Mouse (Mus musculus): Measurements from ENCODE around the gene Slc22a20. TPM values are rescaled to one million over a fixed set of nuclear protein-coding genes. Genes with fewer than 3 reads are reported as not detected.

The Slc22a20 gene
- polyA plus RNA-seq, 1 experiment from 2014 or later, result not detected

DNA sequence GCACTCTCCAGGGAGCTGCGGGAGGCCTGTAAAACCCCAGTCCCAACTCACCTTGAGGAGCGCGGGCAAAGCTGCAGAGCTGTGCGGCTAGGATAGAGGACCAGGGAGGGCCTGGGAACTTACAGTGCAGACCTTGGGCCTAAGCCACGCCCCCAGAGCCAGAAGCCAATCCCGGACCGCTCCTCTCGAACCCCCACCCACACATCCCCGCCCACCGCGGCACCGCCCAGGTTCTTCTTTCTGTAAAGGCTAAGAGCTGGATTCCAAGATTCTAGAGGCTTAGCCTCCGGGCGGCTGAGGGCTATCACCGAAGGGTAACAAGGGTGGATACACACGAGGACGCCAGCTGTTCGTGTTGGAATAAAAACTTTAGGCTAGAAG, 61.2 kb downstream of the Slc22a20 start, which contains the start of gene Cdc42ep2:
Gene Cdc42ep2, minus strand, starts transcription at position 104 of the 381 bp plus-strand sequence.
- Histone ChIP-seq H3K9me3 (ENCODE audit: control insufficient read depth, low read length) (no peaks in the 10 kb centered on the region), H3K4me1 (replicated peaks; ENCODE audit: control insufficient read depth, insufficient read depth, low read length) (peaks cover 16% of the 10 kb centered on the region; the same call in 1 of the 2 replicates), H3K27me3 (ENCODE audit: control insufficient read depth, insufficient read depth, low read length) (no peaks in the 10 kb centered on the region), H3K4me2 (replicated peaks) (peak within 1 kb of the TSS; percentile 69), H3K27ac (peak within 1 kb of the TSS; percentile 74), H3K4me3 (replicated peaks; ENCODE audit: low read length) (peak within 1 kb of the TSS; percentile 61), H3K9ac (peak within 1 kb of the TSS; percentile 70), H3K36me3 (replicated peaks; ENCODE audit: control insufficient read depth, insufficient read depth) (no peaks in the 10 kb centered on the region)
- WGBS, result under 1% methylated on average over 18 of the region's 18 CpGs
- DNase-seq (ENCODE audit: low spot score), result peak; percentile 92
- peak; percentile 93 for ATAC-seq (ENCODE audit: low FRiP score)

DNA sequence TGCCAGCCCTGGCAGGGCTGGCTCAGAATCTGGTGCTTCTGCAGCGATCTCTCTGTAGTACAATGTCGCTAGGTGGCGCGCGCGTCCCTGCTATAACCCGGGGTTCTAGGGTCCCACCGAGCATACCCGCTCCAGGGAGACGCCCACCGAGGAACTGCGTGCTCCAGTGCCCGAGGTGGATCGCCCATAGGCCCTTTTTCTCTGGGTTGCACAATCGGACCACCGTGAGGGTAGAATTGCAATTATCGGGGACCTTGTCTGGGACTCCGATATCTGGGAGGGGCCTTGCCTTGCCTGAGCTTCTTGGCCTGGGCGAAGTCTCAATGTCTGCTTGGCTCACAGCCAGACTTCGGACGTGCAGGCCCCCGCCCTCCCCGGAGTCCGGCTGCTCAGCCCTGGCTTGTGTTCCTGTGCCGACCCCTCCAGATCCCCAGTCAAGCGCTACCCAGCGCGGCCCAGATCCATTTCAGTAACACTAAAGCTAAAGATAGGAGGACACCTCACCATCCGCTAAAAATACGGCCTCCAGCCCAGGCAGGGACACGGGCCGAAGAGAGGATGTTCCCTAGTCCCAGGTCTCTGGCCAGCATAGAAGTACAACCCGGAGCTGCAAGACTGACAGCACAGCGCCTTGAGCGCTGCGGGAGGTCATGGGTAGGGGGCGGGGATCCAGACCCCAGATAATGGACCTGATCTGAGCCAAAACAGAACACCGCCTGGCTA, 61.8 kb downstream of the Slc22a20 start:
- ATAC-seq (ENCODE audit: low FRiP score), result peak; percentile 75
- under 1% methylated on average over 38 of the region's 38 CpGs for WGBS
- H3K36me3 ChIP-seq (replicated peaks; ENCODE audit: control insufficient read depth, insufficient read depth), result no peaks in the 10 kb centered on the region

DNA sequence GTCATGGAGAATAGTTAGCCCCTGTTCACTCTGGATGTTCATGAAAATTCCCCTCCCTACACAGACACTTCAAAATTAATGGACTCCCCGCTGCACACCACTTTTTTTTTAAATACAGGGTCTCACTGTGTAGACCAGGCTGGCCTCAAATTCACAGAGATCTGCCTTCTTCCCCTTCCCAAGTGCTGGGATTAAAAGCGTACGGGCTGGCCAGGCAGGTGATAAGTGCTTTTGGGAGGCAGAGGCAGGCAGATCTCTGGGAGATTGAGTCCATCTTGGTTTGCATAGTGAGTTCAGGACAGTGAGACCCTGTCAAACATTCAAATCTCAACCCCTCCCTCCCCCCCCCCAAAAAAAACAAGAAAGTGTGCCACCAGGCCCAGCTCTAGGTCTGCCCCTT, 63.0 kb downstream of the Slc22a20 start:
- no peak overlapping the region for H3K9ac ChIP-seq
- no peaks in the 10 kb centered on the region for H3K27me3 ChIP-seq (ENCODE audit: control insufficient read depth, insufficient read depth, low read length)
- peak overlapping the region; percentile 69 for H3K4me2 ChIP-seq (replicated peaks)
- no peak for DNase-seq (ENCODE audit: low spot score)
- peaks cover 16% of the 10 kb centered on the region; the same call in 1 of the 2 replicates for H3K4me1 ChIP-seq (replicated peaks; ENCODE audit: control insufficient read depth, insufficient read depth, low read length)
- no peak overlapping the region for H3K27ac ChIP-seq
- 88% methylated on average over 3 of the region's 3 CpGs for WGBS
- peaks cover 7% of the 10 kb centered on the region for H3K36me3 ChIP-seq (replicated peaks; ENCODE audit: control insufficient read depth, insufficient read depth)
- ATAC-seq (ENCODE audit: low FRiP score), result no peak
- no peaks in the 10 kb centered on the region for H3K9me3 ChIP-seq (ENCODE audit: control insufficient read depth, low read length)
- H3K4me3 ChIP-seq (replicated peaks; ENCODE audit: low read length), result no peak overlapping the region

More for the DNA sequence above, 61.8 kb downstream of the Slc22a20 start:
- Histone ChIP-seq H3K9ac (peak overlapping the region; percentile 70), H3K27me3 (ENCODE audit: control insufficient read depth, insufficient read depth, low read length) (no peaks in the 10 kb centered on the region), H3K4me1 (replicated peaks; ENCODE audit: control insufficient read depth, insufficient read depth, low read length) (peaks cover 16% of the 10 kb centered on the region; the same call in 1 of the 2 replicates), H3K9me3 (ENCODE audit: control insufficient read depth, low read length) (no peaks in the 10 kb centered on the region), H3K4me2 (replicated peaks) (peak overlapping the region; percentile 69), H3K27ac (peak overlapping the region; percentile 74), H3K4me3 (replicated peaks; ENCODE audit: low read length) (peak overlapping the region; percentile 61)
- peak; percentile 94 for DNase-seq (ENCODE audit: low spot score)

DNA sequence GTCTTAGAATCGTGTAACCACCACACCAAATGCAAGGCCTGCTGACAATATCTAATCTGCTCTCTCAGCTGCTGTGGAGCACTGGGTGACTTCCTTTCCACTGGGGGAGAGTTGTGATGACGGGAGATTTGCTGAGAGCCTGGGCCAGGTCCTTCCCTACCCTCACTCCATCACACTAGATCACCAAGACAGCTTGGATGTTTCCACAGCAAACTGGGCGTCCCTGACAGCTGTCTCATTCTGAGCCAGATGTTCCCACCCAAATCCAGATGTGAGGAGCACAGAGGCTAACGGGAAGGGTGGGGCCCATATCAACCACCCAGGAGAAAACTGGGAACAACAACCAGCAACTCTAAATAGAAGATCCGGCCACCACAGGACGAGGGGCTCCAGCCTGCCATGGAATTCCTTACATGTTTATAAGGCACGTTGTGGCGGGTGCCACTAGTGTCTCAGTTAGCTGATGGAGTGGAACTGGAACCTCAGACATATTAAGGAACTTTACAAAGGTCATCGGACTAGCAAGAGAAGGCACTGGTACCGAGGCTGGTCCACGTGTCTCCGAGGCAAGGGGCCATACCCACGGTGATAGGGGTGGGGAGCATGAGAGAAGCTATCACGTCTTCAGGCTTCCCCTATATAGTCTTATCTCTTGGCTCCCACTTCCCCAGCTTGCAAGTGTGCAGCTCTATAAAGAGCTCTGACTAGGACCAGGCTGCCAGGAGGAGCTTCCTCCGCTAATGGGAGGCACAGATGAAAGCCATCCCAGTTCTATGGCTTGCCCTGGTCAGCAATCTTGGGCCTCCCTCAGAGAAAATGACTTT, 63.6 kb downstream of the Slc22a20 start:
- no peak for DNase-seq (ENCODE audit: low spot score)
- no peak overlapping the region; the same call in 1 of the 2 replicates for H3K4me3 ChIP-seq (replicated peaks; ENCODE audit: low read length)
- peak overlapping the region; percentile 69 for H3K4me2 ChIP-seq (replicated peaks)
- H3K36me3 ChIP-seq (replicated peaks; ENCODE audit: control insufficient read depth, insufficient read depth), result peaks cover 13% of the 10 kb centered on the region
- no peaks in the 10 kb centered on the region for H3K9me3 ChIP-seq (ENCODE audit: control insufficient read depth, low read length)
- no peak overlapping the region for H3K27ac ChIP-seq
- ATAC-seq (ENCODE audit: low FRiP score), result no peak
- H3K9ac ChIP-seq, result peak overlapping the region; percentile 49
- no peaks in the 10 kb centered on the region for H3K27me3 ChIP-seq (ENCODE audit: control insufficient read depth, insufficient read depth, low read length)
- 80% methylated on average over 15 of the region's 15 CpGs for WGBS
- peaks cover 16% of the 10 kb centered on the region; the same call in 1 of the 2 replicates for H3K4me1 ChIP-seq (replicated peaks; ENCODE audit: control insufficient read depth, insufficient read depth, low read length)

DNA sequence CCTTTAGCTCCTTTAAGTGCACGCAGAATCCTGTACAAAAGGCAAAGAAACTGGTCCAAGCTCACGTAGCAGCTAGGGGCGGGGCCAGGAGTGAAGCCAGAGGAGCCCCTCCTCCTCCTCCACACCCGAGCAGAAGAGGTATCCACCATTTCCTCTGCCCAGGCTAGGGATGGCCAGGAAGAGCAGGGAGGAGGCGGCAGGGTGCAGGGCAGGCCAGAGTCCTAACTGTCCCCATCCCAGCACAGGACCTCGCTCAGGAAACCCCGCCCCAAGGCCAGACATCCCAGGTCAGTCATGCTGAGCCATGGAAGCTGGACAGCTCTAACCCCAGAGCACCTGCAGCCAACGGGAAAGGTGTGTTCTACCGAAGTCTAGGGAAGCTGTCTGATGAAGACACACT, 64.2 kb downstream of the Slc22a20 start:
- Histone ChIP-seq H3K36me3 (replicated peaks; ENCODE audit: control insufficient read depth, insufficient read depth) (peaks cover 20% of the 10 kb centered on the region), H3K4me1 (replicated peaks; ENCODE audit: control insufficient read depth, insufficient read depth, low read length) (peaks cover 16% of the 10 kb centered on the region; the same call in 1 of the 2 replicates), H3K4me3 (replicated peaks; ENCODE audit: low read length) (no peak overlapping the region; the same call in 1 of the 2 replicates), H3K4me2 (replicated peaks) (peak overlapping the region; percentile 69), H3K27ac (no peak overlapping the region), H3K9me3 (ENCODE audit: control insufficient read depth, low read length) (no peaks in the 10 kb centered on the region), H3K9ac (peak overlapping the region; percentile 49), H3K27me3 (ENCODE audit: control insufficient read depth, insufficient read depth, low read length) (no peaks in the 10 kb centered on the region)
- no peak for DNase-seq (ENCODE audit: low spot score)
- 22% methylated on average over 9 of the region's 9 CpGs for WGBS
- no peak for ATAC-seq (ENCODE audit: low FRiP score)

Other genes with a start within 250 kb of the Slc22a20 start
- gene Ltbp3, start 245.2 kb downstream of the Slc22a20 start, polyA plus RNA-seq (2014; fragmentation: Nextera tagmentation; extraction: Ambion mirVana), result 13.8 and 15.8 TPM in 2 replicates
- gene Scyl1, start 214.7 kb downstream of the Slc22a20 start, polyA plus RNA-seq (2014; fragmentation: Nextera tagmentation; extraction: Ambion mirVana), result 73.5 and 76.7 TPM in 2 replicates
- 11.3 and 13.1 TPM in 2 replicates for gene Frmd8, start 110.9 kb downstream of the Slc22a20 start, polyA plus RNA-seq (2014; fragmentation: Nextera tagmentation; extraction: Ambion mirVana)
- 1.5 and 2.5 TPM in 2 replicates for gene Slc25a45, start 108.3 kb downstream of the Slc22a20 start, polyA plus RNA-seq (2014; fragmentation: Nextera tagmentation; extraction: Ambion mirVana)
- gene Tigd3, start 92.0 kb downstream of the Slc22a20 start, polyA plus RNA-seq (2014; fragmentation: Nextera tagmentation; extraction: Ambion mirVana), result 6.1 and 9.4 TPM in 2 replicates
- gene Dpf2, start 73.1 kb downstream of the Slc22a20 start, polyA plus RNA-seq (2014; fragmentation: Nextera tagmentation; extraction: Ambion mirVana), result 88.2 and 94.7 TPM in 2 replicates
- 16.9 and 18.5 TPM in 2 replicates for gene Cdc42ep2, start 61.3 kb downstream of the Slc22a20 start, polyA plus RNA-seq (2014; fragmentation: Nextera tagmentation; extraction: Ambion mirVana)
- 22.2 and 24.2 TPM in 2 replicates for gene Pola2, start 21.9 kb downstream of the Slc22a20 start, polyA plus RNA-seq (2014; fragmentation: Nextera tagmentation; extraction: Ambion mirVana)
- 5.4 and 6.5 TPM in 2 replicates for gene Capn1, start 29.8 kb upstream of the Slc22a20 start, polyA plus RNA-seq (2014; fragmentation: Nextera tagmentation; extraction: Ambion mirVana)
- gene Syvn1, start 60.4 kb upstream of the Slc22a20 start, polyA plus RNA-seq (2014; fragmentation: Nextera tagmentation; extraction: Ambion mirVana), result 28.7 and 32.9 TPM in 2 replicates
- gene Mrpl49, start 71.6 kb upstream of the Slc22a20 start, polyA plus RNA-seq (2014; fragmentation: Nextera tagmentation; extraction: Ambion mirVana), result 64.2 and 64.5 TPM in 2 replicates
- 537 and 672 TPM in 2 replicates for gene Fau, start 71.7 kb upstream of the Slc22a20 start, polyA plus RNA-seq (2014; fragmentation: Nextera tagmentation; extraction: Ambion mirVana)
- 35.3 and 36.3 TPM in 2 replicates for gene Znhit2, start 75.0 kb upstream of the Slc22a20 start, polyA plus RNA-seq (2014; fragmentation: Nextera tagmentation; extraction: Ambion mirVana)
- 58.9 and 59.8 TPM in 2 replicates for gene Tm7sf2, start 82.2 kb upstream of the Slc22a20 start, polyA plus RNA-seq (2014; fragmentation: Nextera tagmentation; extraction: Ambion mirVana)
- gene Vps51, start 91.1 kb upstream of the Slc22a20 start, polyA plus RNA-seq (2014; fragmentation: Nextera tagmentation; extraction: Ambion mirVana), result 71.7 and 74.2 TPM in 2 replicates
- gene Tmem262, start 93.9 kb upstream of the Slc22a20 start, polyA plus RNA-seq (2014; fragmentation: Nextera tagmentation; extraction: Ambion mirVana), result not detected in 2 replicates
- gene Gm28374, start 96.1 kb upstream of the Slc22a20 start, polyA plus RNA-seq (2014; fragmentation: Nextera tagmentation; extraction: Ambion mirVana), result 1.0 and 1.2 TPM in 2 replicates
- gene Zfpl1, start 98.8 kb upstream of the Slc22a20 start, polyA plus RNA-seq (2014; fragmentation: Nextera tagmentation; extraction: Ambion mirVana), result 75.1 and 75.4 TPM in 2 replicates
- gene Cdca5, start 98.8 kb upstream of the Slc22a20 start, polyA plus RNA-seq (2014; fragmentation: Nextera tagmentation; extraction: Ambion mirVana), result 6.3 and 6.8 TPM in 2 replicates
- not detected in 2 replicates for gene AC131692.1, start 108.3 kb upstream of the Slc22a20 start, polyA plus RNA-seq (2014; fragmentation: Nextera tagmentation; extraction: Ambion mirVana)
- 0.52 and 0.59 TPM in 2 replicates for gene Naaladl1, start 119.6 kb upstream of the Slc22a20 start, polyA plus RNA-seq (2014; fragmentation: Nextera tagmentation; extraction: Ambion mirVana)
- 51.3 and 54.5 TPM in 2 replicates for gene Sac3d1, start 132.5 kb upstream of the Slc22a20 start, polyA plus RNA-seq (2014; fragmentation: Nextera tagmentation; extraction: Ambion mirVana)
- gene Snx15, start 142.2 kb upstream of the Slc22a20 start, polyA plus RNA-seq (2014; fragmentation: Nextera tagmentation; extraction: Ambion mirVana), result 59.6 and 60.8 TPM in 2 replicates
- not detected in 2 replicates for gene Batf2, start 154.8 kb upstream of the Slc22a20 start, polyA plus RNA-seq (2014; fragmentation: Nextera tagmentation; extraction: Ambion mirVana)
- gene Arl2, start 155.4 kb upstream of the Slc22a20 start, polyA plus RNA-seq (2014; fragmentation: Nextera tagmentation; extraction: Ambion mirVana), result 114 and 117 TPM in 2 replicates
- gene Majin, start 198.2 kb upstream of the Slc22a20 start, polyA plus RNA-seq (2014; fragmentation: Nextera tagmentation; extraction: Ambion mirVana), result not detected in 2 replicates
- gene Gpha2, start 240.2 kb upstream of the Slc22a20 start, polyA plus RNA-seq (2014; fragmentation: Nextera tagmentation; extraction: Ambion mirVana), result not detected in 2 replicates
- 140 and 158 TPM in 2 replicates for gene Ppp2r5b, start 249.7 kb upstream of the Slc22a20 start, polyA plus RNA-seq (2014; fragmentation: Nextera tagmentation; extraction: Ambion mirVana)